Mouse (Mus musculus): ENCODE results near the gene Fam19a5.

- TF ChIP-seq POLR2A (IDR thresholded peaks at IDR 0.05; ENCODE audit: low read depth, low read length) (no peak), CTCF (IDR thresholded peaks at IDR 0.05; ENCODE audit: extremely low read depth, insufficient read depth, insufficient read length, insufficient replicate concordance) (no peak)
Measured at GRCm38 (mm10) chr15:87636407-87636806, 92.3 kb downstream of the Fam19a5 start.
